Mouse (Mus musculus) kidney, embryonic 14.5 days (tissue): Measurements from ENCODE around the gene Wdr19. TPM values are rescaled to one million over a fixed set of nuclear protein-coding genes. Genes with fewer than 3 reads are reported as not detected.

Experiments
- ATAC-seq: fragments of 200-750 bp; cut with Nextera tagmentation; 2 replicates; pipeline ENCODE4 v1.8.0; 2017; ENCODE audit warnings: moderate number of reproducible peaks, mild to moderate bottlenecking, moderate TSS enrichment, moderate library complexity; ENCODE audit not compliant: low FRiP score, low TSS enrichment
- H3K27ac ChIP-seq: fragments of 300-500 bp; sonication (generic); 2 replicates; pipeline ENCODE4 v1.5.1; 2014; ENCODE audit warnings: low read depth, mild to moderate bottlenecking, low read length, moderate library complexity, mixed read lengths
- H3K27me3 ChIP-seq: fragments of 300-500 bp; sonication (generic); 2 replicates; pipeline ENCODE4 v1.6.1; 2014; ENCODE audit warnings: mild to moderate bottlenecking, low read length; ENCODE audit not compliant: control insufficient read depth, insufficient read depth
- H3K36me3 ChIP-seq: fragments of 300-500 bp; sonication (generic); 2 replicates; pipeline ENCODE4 v1.6.1; 2014; ENCODE audit warnings: low read length, mixed read lengths; ENCODE audit not compliant: control insufficient read depth, insufficient read depth
- H3K4me1 ChIP-seq: fragments of 300-500 bp; sonication (generic); 2 replicates; pipeline ENCODE4 v1.6.1; 2014; ENCODE audit warnings: low read length, mixed read lengths; ENCODE audit not compliant: control insufficient read depth, insufficient read depth
- H3K4me2 ChIP-seq: fragments of 300-500 bp; sonication (generic); replicated peaks from 2 replicates; pipeline ENCODE4 v1.6.1; 2014; ENCODE audit warnings: low read depth, mild to moderate bottlenecking, low read length
- H3K4me3 ChIP-seq: fragments of 300-500 bp; sonication (generic); 2 replicates; pipeline ENCODE4 v1.5.1; 2014; ENCODE audit warnings: mild to moderate bottlenecking, low read length
- H3K9ac ChIP-seq: fragments of 300-500 bp; sonication (generic); 2 replicates; pipeline ENCODE4 v1.6.1; 2014; ENCODE audit warnings: low read depth, mild to moderate bottlenecking, low read length, moderate library complexity
- H3K9me3 ChIP-seq: fragments of 300-500 bp; sonication (generic); 2 replicates; pipeline ENCODE4 v1.6.1; 2016; ENCODE audit warnings: low read length; ENCODE audit not compliant: control insufficient read depth
- WGBS: fragments of 180-500 bp; shearing (Covaris S2); extraction: QIAGEN DNeasy Blood & Tissue Kit; methylation state at CpG from one replicate; pipeline ENCODE4 v1.1.7; 2014; 5-methylcytosine and 5-hydroxymethylcytosine counted together
- polyA plus RNA-seq: library from polyadenylated mRNA; unstranded; fragments of >200 nt; fragmentation: Nextera tagmentation; extraction: Ambion mirVana; gene quantifications from 2 replicates; pipeline ENCODE4 v1.2.1, GENCODE M21; 2014

The Wdr19 gene
- polyA plus RNA-seq, 1 experiment from 2014 or later, result 15.8 TPM

GRCm38 (mm10) chr5:65308208-65308607 lies 108.7 kb downstream of the Wdr19 start:
- no peak for ATAC-seq
- no peak overlapping the region for H3K4me3 ChIP-seq
- no peaks in the 10 kb centered on the region for H3K27me3 ChIP-seq
- no peaks in the 10 kb centered on the region for H3K4me1 ChIP-seq
- no peak overlapping the region for H3K9ac ChIP-seq
- 95% methylated on average over 7 of the region's 7 CpGs for WGBS
- H3K36me3 ChIP-seq, result peaks cover 52% of the 10 kb centered on the region; the same call in 1 of the 2 replicates
- no peak overlapping the region for H3K27ac ChIP-seq
- no peak overlapping the region for H3K4me2 ChIP-seq
- H3K9me3 ChIP-seq, result no peaks in the 10 kb centered on the region

DNA sequence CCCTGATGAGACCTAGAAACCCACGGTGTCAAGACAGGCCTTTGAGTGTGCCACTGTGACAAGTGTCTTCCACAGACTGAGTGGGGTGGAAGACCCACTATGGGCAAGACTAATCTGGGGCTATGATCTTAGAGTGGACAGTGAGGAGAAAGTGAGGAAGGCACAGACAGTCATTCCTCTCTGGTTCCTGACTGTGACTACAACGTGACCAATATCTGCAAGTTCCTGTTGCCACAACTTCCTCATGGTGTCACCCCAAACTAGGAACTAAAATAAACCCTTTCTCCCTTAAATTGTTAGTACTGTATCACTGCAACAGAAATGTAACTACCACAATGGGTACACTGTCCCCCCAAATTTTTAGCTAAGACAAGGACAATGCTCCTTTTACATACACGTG lies 109.4 kb downstream of the Wdr19 start:
- Histone ChIP-seq H3K9ac (no peak overlapping the region), H3K9me3 (no peaks in the 10 kb centered on the region), H3K27me3 (no peaks in the 10 kb centered on the region), H3K36me3 (peaks cover 52% of the 10 kb centered on the region; the same call in 1 of the 2 replicates), H3K27ac (no peak overlapping the region), H3K4me1 (no peaks in the 10 kb centered on the region), H3K4me3 (no peak overlapping the region), H3K4me2 (no peak overlapping the region)
- ATAC-seq, result no peak
- WGBS, result 95% methylated on average over 3 of the region's 3 CpGs

Other genes with a start within 250 kb of the Wdr19 start
- gene Tlr6, start 239.6 kb upstream of the Wdr19 start, polyA plus RNA-seq, result 0.49 and 0.86 TPM in 2 replicates
- gene Fam114a1, start 229.6 kb upstream of the Wdr19 start, polyA plus RNA-seq, result 19.5 and 30.2 TPM in 2 replicates
- 0.13 and 0.31 TPM in 2 replicates for gene Tmem156, start 107.6 kb upstream of the Wdr19 start, polyA plus RNA-seq
- 16.1 and 22.4 TPM in 2 replicates for gene Klhl5, start 92.2 kb upstream of the Wdr19 start, polyA plus RNA-seq
- 94.5 and 100 TPM in 2 replicates for gene Rfc1, start 136.0 kb downstream of the Wdr19 start, polyA plus RNA-seq
- not detected in 2 replicates for gene Klb, start 148.6 kb downstream of the Wdr19 start, polyA plus RNA-seq
- gene Rpl9, start 191.7 kb downstream of the Wdr19 start, polyA plus RNA-seq, result 1,219 and 1,442 TPM in 2 replicates
- 66.5 and 68.3 TPM in 2 replicates for gene Lias, start 191.8 kb downstream of the Wdr19 start, polyA plus RNA-seq
- gene Ugdh, start 236.3 kb downstream of the Wdr19 start, polyA plus RNA-seq, result 56.2 and 68.9 TPM in 2 replicates